Mouse (Mus musculus) lung, adult 2 months (tissue): ENCODE results near the gene Cradd.

Experiments
- CTCF ChIP-seq: fragments of 200-500 bp; IDR thresholded peaks from 2 replicates; pipeline ENCODE4 v1.5.1; 2011; ENCODE audit warnings: mild to moderate bottlenecking, low read length, control low read depth; ENCODE audit not compliant: insufficient read depth
- POLR2A ChIP-seq: fragments of 200-500 bp; IDR thresholded peaks from 2 replicates; pipeline ENCODE4 v1.6.1; 2011; ENCODE audit warnings: low read depth, mild to moderate bottlenecking, control low read depth, low read length, borderline replicate concordance; ENCODE audit errors: extremely low read depth

DNA sequence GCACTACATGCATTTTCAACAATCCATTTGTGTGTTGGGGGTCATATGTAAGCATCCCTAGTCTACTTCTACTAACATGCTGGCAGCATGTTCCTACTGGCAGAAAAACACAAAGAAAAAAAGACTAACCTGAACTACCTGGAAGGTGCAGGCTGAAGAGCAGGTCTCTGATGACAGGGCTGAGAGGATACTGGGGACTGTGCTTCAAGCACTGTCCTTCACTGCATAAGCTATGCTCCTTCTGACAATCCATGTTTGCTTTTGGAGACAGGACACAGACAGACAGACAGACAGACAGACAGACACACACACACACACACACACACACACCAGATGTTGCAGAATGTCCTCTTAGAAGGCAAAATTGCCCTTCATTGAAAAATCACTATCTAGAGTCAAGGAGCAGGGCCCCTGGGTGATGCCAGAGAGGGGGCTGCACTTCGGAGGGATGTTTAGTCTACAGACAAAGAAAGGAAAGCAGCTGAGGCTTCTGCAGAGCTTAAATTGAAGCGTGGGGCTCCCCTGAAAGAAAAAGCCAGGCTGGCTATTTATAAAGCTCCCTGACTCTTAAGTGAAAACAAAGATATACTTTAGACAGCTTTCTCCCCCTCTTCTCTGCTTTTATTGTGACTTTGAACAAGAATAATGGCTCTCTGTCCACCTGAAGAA lies 180.4 kb downstream of the Cradd start:
- TF ChIP-seq CTCF (no peak), POLR2A (no peak)
